Mouse (Mus musculus): ENCODE measurements around the gene Hs3st3b1. TPM values are rescaled to one million over a fixed set of nuclear protein-coding genes. Genes with fewer than 3 reads are reported as not detected.

Gene Hs3st3b1
- polyA plus RNA-seq, 1 experiment from 2014 or later, result 15.6 TPM

- Histone ChIP-seq H3K9me3 (replicated peaks) (no peaks in the 10 kb centered on the region), H3K4me1 (peaks cover 100% of the 10 kb centered on the region), H3K27me3 (ENCODE audit: low read depth, poor library complexity, severe bottlenecking) (peaks cover 57% of the 10 kb centered on the region), H3K36me3 (peaks cover 4% of the 10 kb centered on the region), H3K27ac (replicated peaks) (peak overlapping the region; percentile 89), H3K4me3 (peak overlapping the region; percentile 22; the same call in 1 of the 2 replicates)
- DNase-seq (ENCODE audit: low spot score), result peak; percentile 49
- 23% methylated on average over 13 of the region's 13 CpGs for WGBS
Observed at GRCm38 (mm10) chr11:63897856-63898508, 24.1 kb downstream of the Hs3st3b1 start.

- no peak for DNase-seq (ENCODE audit: low spot score)
- H3K4me3 ChIP-seq, result no peak overlapping the region
- H3K9me3 ChIP-seq (replicated peaks), result no peaks in the 10 kb centered on the region
- peaks cover 98% of the 10 kb centered on the region for H3K4me1 ChIP-seq
- 93% methylated on average over 2 of the region's 2 CpGs for WGBS
- peaks cover 57% of the 10 kb centered on the region for H3K27me3 ChIP-seq (ENCODE audit: low read depth, poor library complexity, severe bottlenecking)
- H3K27ac ChIP-seq (replicated peaks), result peak overlapping the region; percentile 89
- no peaks in the 10 kb centered on the region for H3K36me3 ChIP-seq
Observed at GRCm38 (mm10) chr11:63897011-63897410, 25.1 kb downstream of the Hs3st3b1 start.

GRCm38 (mm10) chr11:63894188-63894587 is 27.9 kb downstream of the Hs3st3b1 start:
- 70% methylated on average over 6 of the region's 6 CpGs for WGBS
- DNase-seq (ENCODE audit: low spot score), result no peak
- Histone ChIP-seq H3K36me3 (no peaks in the 10 kb centered on the region), H3K9me3 (replicated peaks) (no peaks in the 10 kb centered on the region), H3K4me3 (no peak overlapping the region), H3K27me3 (ENCODE audit: low read depth, poor library complexity, severe bottlenecking) (peaks cover 73% of the 10 kb centered on the region), H3K4me1 (peaks cover 89% of the 10 kb centered on the region), H3K27ac (replicated peaks) (no peak overlapping the region)

- Histone ChIP-seq H3K4me1 (peaks cover 83% of the 10 kb centered on the region), H3K9me3 (replicated peaks) (no peaks in the 10 kb centered on the region), H3K27me3 (ENCODE audit: low read depth, poor library complexity, severe bottlenecking) (peaks cover 78% of the 10 kb centered on the region), H3K4me3 (no peak overlapping the region), H3K27ac (replicated peaks) (no peak overlapping the region), H3K36me3 (peaks cover 5% of the 10 kb centered on the region)
- WGBS, result 62% methylated on average over 6 of the region's 6 CpGs
- no peak for DNase-seq (ENCODE audit: low spot score)
Observed at GRCm38 (mm10) chr11:63893557-63893956, 28.5 kb downstream of the Hs3st3b1 start.

GRCm38 (mm10) chr11:63891479-63892020 is 30.5 kb downstream of the Hs3st3b1 start:
- H3K36me3 ChIP-seq, result peaks cover 21% of the 10 kb centered on the region
- H3K4me1 ChIP-seq, result peaks cover 67% of the 10 kb centered on the region
- H3K9me3 ChIP-seq (replicated peaks), result no peaks in the 10 kb centered on the region
- H3K27me3 ChIP-seq (ENCODE audit: low read depth, poor library complexity, severe bottlenecking), result peaks cover 89% of the 10 kb centered on the region
- no peak overlapping the region for H3K4me3 ChIP-seq
- H3K27ac ChIP-seq (replicated peaks), result no peak overlapping the region
- WGBS, result 54% methylated on average over 7 of the region's 7 CpGs
- no peak for DNase-seq (ENCODE audit: low spot score)

- WGBS, result 80% methylated on average over 3 of the region's 3 CpGs
- Histone ChIP-seq H3K27ac (replicated peaks) (no peak overlapping the region), H3K27me3 (ENCODE audit: low read depth, poor library complexity, severe bottlenecking) (peaks cover 13% of the 10 kb centered on the region), H3K36me3 (peaks cover 23% of the 10 kb centered on the region), H3K4me1 (peaks cover 13% of the 10 kb centered on the region), H3K9me3 (replicated peaks) (no peaks in the 10 kb centered on the region), H3K4me3 (no peak overlapping the region)
- no peak for DNase-seq (ENCODE audit: low spot score)
Observed at GRCm38 (mm10) chr11:63883385-63883784, 38.7 kb downstream of the Hs3st3b1 start.

- Histone ChIP-seq H3K9me3 (replicated peaks) (no peaks in the 10 kb centered on the region), H3K4me3 (no peak overlapping the region), H3K4me1 (peaks cover 9% of the 10 kb centered on the region), H3K27ac (replicated peaks) (no peak overlapping the region), H3K36me3 (peaks cover 5% of the 10 kb centered on the region; the same call in 1 of the 2 replicates), H3K27me3 (ENCODE audit: low read depth, poor library complexity, severe bottlenecking) (no peaks in the 10 kb centered on the region)
- WGBS, result 46% methylated on average over 2 of the region's 2 CpGs
- DNase-seq (ENCODE audit: low spot score), result no peak
Observed at GRCm38 (mm10) chr11:63880296-63880695, 41.8 kb downstream of the Hs3st3b1 start.

- no peaks in the 10 kb centered on the region for H3K27me3 ChIP-seq (ENCODE audit: low read depth, poor library complexity, severe bottlenecking)
- WGBS, result 79% methylated on average over 10 of the region's 10 CpGs
- H3K4me1 ChIP-seq, result peaks cover 9% of the 10 kb centered on the region
- no peak overlapping the region for H3K27ac ChIP-seq (replicated peaks)
- H3K36me3 ChIP-seq, result no peaks in the 10 kb centered on the region
- DNase-seq (ENCODE audit: low spot score), result no peak
- H3K4me3 ChIP-seq, result no peak overlapping the region
- H3K9me3 ChIP-seq (replicated peaks), result no peaks in the 10 kb centered on the region
Observed at GRCm38 (mm10) chr11:63879261-63879660, 42.8 kb downstream of the Hs3st3b1 start.

GRCm38 (mm10) chr11:63878616-63879015 is 43.5 kb downstream of the Hs3st3b1 start:
- H3K27ac ChIP-seq (replicated peaks), result no peak overlapping the region
- peaks cover 5% of the 10 kb centered on the region for H3K4me1 ChIP-seq
- WGBS, result 97% methylated on average over 4 of the region's 4 CpGs
- DNase-seq (ENCODE audit: low spot score), result no peak
- H3K36me3 ChIP-seq, result no peaks in the 10 kb centered on the region
- H3K9me3 ChIP-seq (replicated peaks), result no peaks in the 10 kb centered on the region
- H3K27me3 ChIP-seq (ENCODE audit: low read depth, poor library complexity, severe bottlenecking), result no peaks in the 10 kb centered on the region
- no peak overlapping the region for H3K4me3 ChIP-seq

GRCm38 (mm10) chr11:63862746-63863145 is 59.3 kb downstream of the Hs3st3b1 start:
- Histone ChIP-seq H3K4me1 (peaks cover 16% of the 10 kb centered on the region), H3K4me3 (no peak overlapping the region), H3K36me3 (no peaks in the 10 kb centered on the region), H3K27ac (replicated peaks) (no peak overlapping the region), H3K27me3 (ENCODE audit: low read depth, poor library complexity, severe bottlenecking) (peaks cover 34% of the 10 kb centered on the region), H3K9me3 (replicated peaks) (no peaks in the 10 kb centered on the region)
- WGBS, result 69% methylated on average over 1 of the region's 1 CpGs
- no peak for DNase-seq (ENCODE audit: low spot score)

GRCm38 (mm10) chr11:63861982-63862381 is 60.1 kb downstream of the Hs3st3b1 start:
- peak; percentile 14 for DNase-seq (ENCODE audit: low spot score)
- 4% methylated on average over 1 of the region's 1 CpGs for whole genome bisulfite sequencing
- peaks cover 34% of the 10 kb centered on the region for H3K27me3 ChIP-seq (ENCODE audit: low read depth, poor library complexity, severe bottlenecking)

GRCm38 (mm10) chr11:63851041-63851730 is 70.9 kb downstream of the Hs3st3b1 start:
- Histone ChIP-seq H3K36me3 (no peaks in the 10 kb centered on the region), H3K9me3 (replicated peaks) (no peaks in the 10 kb centered on the region)
- WGBS, result 86% methylated on average over 6 of the region's 6 CpGs

More at GRCm38 (mm10) chr11:63861982-63862381, 60.1 kb downstream of the Hs3st3b1 start:
- Histone ChIP-seq H3K4me3 (no peak overlapping the region), H3K4me1 (peaks cover 16% of the 10 kb centered on the region), H3K9me3 (replicated peaks) (no peaks in the 10 kb centered on the region), H3K36me3 (no peaks in the 10 kb centered on the region), H3K27ac (replicated peaks) (no peak overlapping the region)

GRCm38 (mm10) chr11:63850261-63850660 is 71.8 kb downstream of the Hs3st3b1 start:
- no peaks in the 10 kb centered on the region for H3K36me3 ChIP-seq
- DNase-seq (ENCODE audit: low spot score), result no peak
- H3K27ac ChIP-seq (replicated peaks), result no peak overlapping the region
- H3K4me3 ChIP-seq, result no peak overlapping the region
- H3K4me1 ChIP-seq, result no peaks in the 10 kb centered on the region; the same call in 1 of the 2 replicates
- no peaks in the 10 kb centered on the region for H3K27me3 ChIP-seq (ENCODE audit: low read depth, poor library complexity, severe bottlenecking)
- 85% methylated on average over 4 of the region's 4 CpGs for WGBS
- H3K9me3 ChIP-seq (replicated peaks), result no peaks in the 10 kb centered on the region

More at GRCm38 (mm10) chr11:63851041-63851730, 70.9 kb downstream of the Hs3st3b1 start:
- Histone ChIP-seq H3K27ac (replicated peaks) (no peak overlapping the region), H3K4me3 (no peak overlapping the region), H3K4me1 (no peaks in the 10 kb centered on the region; the same call in 1 of the 2 replicates), H3K27me3 (ENCODE audit: low read depth, poor library complexity, severe bottlenecking) (no peaks in the 10 kb centered on the region)
- no peak for DNase-seq (ENCODE audit: low spot score)

Data from midbrain, embryonic 10.5 days (tissue).